Mouse (Mus musculus): Measurements from ENCODE around the gene Mettl8.

DNA sequence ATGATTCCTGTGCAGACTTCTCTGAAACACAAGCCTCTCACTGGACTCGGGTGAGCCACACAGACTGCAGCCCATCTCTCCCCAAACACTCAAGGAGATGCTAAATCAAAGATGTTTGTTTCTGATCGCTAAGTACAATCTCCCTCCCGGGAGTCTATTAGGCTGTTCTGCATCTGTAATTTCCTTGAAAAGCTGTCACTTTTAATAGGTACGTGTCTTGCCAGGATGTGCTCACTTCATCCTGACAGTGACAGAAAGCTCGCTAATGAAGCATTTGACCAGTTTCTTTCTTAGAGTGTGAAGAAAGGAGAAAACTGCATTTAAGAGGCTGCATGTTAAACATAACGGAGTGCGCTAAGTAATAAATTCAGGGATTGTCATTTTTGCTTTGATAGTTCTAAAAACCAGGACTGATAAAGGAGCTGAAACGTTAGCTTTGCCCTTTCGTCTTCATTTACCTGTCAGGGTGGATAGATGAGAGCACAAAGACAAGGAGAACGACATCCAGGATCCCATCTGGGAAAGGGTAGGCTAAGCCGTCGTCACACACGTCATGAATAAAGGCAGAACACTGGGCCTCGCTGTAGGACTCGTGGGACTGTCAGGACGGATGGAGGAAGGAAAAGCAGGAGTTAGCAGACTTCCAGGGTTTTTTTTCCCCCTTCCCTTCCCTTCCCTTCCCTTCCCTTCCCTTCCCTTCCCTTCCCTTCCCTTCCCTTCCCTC, 82.4 kb downstream of the Mettl8 start:
- TF ChIP-seq CTCF (IDR thresholded peaks at IDR 0.05; ENCODE audit: low read depth) (no peak), EP300 (IDR thresholded peaks at IDR 0.05; ENCODE audit: low read depth) (no peak)
